Mouse (Mus musculus): ENCODE results near the gene Anp32b.

DNA sequence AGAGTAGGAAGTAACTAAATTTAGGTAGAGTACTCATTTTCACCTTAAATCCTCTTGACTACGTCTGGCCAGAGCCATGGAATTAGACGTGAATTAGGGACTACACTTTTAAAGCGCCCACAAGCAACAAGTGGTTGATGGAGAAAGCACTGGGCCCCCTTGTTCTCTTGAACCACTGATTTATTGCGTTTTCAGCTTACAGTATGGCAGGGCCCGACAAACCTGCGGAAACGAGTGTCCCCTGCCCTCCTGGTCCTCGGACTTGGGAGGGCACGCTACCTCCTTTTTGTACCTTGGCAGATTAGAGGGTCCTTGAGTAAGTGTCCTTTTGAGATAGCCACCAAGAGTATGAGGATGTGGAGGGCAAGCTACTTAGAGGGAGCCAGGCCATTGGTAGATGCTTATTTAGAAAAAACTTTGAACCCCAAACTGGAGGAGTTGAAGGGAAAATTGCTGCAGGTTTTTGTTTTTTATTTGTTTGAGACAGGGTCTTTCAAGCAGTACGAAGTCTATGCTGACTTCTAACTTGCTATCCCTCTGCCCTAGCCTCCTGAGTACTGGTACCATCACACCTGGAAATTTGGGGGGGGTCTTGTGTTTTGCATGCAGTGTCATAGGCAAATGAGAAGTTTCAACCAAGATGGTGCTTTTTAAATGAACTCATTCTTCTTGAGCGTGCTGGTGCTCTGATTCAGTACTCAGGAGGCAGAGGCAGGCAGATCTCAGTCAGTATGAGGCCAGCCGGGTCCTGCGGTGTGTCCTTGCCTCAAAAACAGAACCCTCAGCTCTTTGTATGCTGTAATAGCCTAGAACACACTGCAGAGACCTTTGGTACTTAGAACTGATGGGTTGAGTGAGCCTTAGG lies 2.4 kb downstream of the Anp32b start:
- no peak for TF ChIP-seq CTCF (IDR thresholded peaks at IDR 0.05; ENCODE audit: low read depth)
- TF ChIP-seq EP300 (IDR thresholded peaks at IDR 0.05; ENCODE audit: low read depth) = no peak
